Mouse (Mus musculus): Measurements from ENCODE around the gene Vmn1r204.
"Not testable (repeated sequence)": the region's sequence is repeated elsewhere in the genome, so short reads cannot be mapped to it uniquely, and the experiment has no call there.

GRCm38 (mm10) chr13:22574911-22575310, 21.9 kb downstream of the Vmn1r204 start:
- TF ChIP-seq EP300, CTCF (IDR thresholded peaks at IDR 0.05; ENCODE audit: low read depth): not testable (repeated sequence)

All from liver, embryonic 14.5 days (tissue).